Mouse (Mus musculus) CD4-positive naive resting alpha-beta T cell, adult 76 days (primary cell): ENCODE data around the gene Pcdh11x. TPM values are rescaled to one million over a fixed set of nuclear protein-coding genes. Genes with fewer than 3 reads are reported as not detected.

Experiments
- total RNA-seq: library from RNA; stranded (reverse); gene quantifications from one replicate; pipeline ENCODE4 v1.2.4, GENCODE M21; 2023

Gene Pcdh11x
- total RNA-seq: not detected

DNA sequence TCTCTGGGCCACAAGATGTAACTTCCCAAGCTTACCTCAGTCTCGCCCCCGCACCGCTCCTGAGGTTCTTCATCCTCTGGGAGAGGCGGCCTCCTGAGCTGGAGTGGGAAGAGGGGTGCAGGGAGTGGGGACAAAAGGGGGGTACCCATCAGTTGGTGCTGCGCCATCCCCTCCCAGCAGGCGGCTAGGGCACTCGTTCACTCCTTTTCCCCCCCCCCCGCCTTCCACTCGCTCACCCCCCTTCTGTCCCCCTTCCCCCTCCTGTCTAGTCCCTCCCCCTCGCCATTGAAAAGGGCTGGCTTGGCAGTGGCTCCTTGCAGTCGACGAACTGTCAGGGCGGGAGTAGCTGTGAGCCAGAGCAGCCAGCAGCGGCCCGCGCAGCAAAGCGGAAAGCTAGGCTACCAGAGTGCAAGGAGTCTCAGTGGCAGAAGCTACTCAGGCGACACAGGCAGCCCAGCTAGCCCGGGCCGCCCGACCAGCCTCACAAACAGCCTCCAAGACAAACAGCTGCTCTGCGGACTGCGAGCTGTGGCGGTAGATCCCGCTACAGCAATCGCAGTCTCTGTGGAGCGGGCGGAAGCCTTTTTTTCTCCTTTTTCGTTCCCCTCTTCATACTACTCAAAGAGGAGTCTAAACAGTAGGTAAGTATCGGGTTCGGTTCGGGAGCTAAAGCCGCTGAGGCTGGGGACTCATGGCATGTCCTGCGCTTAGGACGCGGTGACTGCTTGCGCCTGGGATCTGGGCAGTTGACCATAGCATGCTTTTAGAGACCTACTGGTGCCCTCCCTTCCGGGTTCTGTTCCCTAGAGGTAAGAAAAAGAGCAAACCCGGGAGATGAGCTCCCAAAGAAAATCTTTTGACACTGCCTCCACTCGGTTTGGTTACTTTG, at the start of gene Pcdh11x:
Pcdh11x (plus strand) TSS at position 249 of the 889 bp plus-strand sequence.

DNA sequence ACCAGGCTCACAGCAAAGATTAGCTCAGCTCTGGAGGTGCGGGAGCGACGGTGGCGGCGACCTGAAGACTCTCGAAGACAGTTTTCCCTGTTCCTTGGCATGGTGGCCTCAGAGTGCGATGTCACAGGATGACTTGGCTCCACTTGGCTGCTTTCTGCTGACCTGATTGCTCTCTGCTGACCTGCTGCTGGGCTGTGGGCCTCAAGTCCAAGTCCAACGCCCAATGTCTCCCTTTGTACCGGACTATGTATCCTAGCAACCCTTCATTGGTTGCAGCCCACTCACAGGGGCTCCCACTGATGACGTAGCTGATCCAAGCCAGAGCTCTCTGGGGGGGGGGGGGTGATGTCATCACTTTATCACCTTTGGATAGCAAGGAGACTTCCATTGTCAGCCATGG, 22.9 kb downstream of the Pcdh11x start, which contains the start of gene H2afb3:
H2afb3 (minus strand) TSS at position 101 of the 400 bp plus-strand sequence.

Other genes with a start within 250 kb of the Pcdh11x start
- gene H2afb3, start 22.8 kb downstream of the Pcdh11x start, total RNA-seq: not detected